Mouse (Mus musculus): ENCODE results near the gene Snrpc.

Snrpc gene

GRCm38 (mm10) chr17:27859131-27859530 lies 21.2 kb downstream of the Snrpc start:
- peak; percentile 25 to 28 for DNase-seq (ENCODE audit: low spot score in 2 of 2)

GRCm38 (mm10) chr17:27865461-27865860 lies 27.5 kb downstream of the Snrpc start:
- DNase-seq (ENCODE audit: low spot score in 2 of 2): no peak

DNA sequence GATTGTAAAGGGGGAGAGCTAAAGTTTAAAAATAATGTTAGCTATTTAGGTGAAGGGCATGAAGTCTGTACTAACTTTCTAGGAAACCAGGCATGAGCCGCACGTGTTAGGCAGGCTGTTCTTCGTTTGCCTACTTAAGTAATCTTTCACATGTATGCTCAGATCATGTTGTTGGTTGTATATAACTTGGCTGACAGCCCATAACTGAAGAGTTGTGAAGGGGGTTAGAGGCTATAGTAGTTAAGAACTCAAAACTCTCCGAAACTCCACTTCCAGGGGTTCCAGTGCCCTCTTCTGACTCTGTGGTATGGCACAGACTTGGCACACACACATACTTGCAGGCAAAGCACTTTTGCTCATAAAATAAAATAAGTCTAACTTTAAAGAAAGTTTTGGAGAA lies 28.8 kb downstream of the Snrpc start:
- no peak for DNase-seq (ENCODE audit: low spot score in 2 of 2)

- DNase-seq (ENCODE audit: low spot score in 2 of 2): no peak
These were observed 33.9 kb downstream of the Snrpc start for GRCm38 (mm10) chr17:27871851-27872250.

GRCm38 (mm10) chr17:27873583-27873982 lies 35.6 kb downstream of the Snrpc start:
- no peak for DNase-seq (ENCODE audit: low spot score in 2 of 2)

GRCm38 (mm10) chr17:27874510-27874909 lies 36.6 kb downstream of the Snrpc start:
- DNase-seq (ENCODE audit: low spot score in 2 of 2): no peak

GRCm38 (mm10) chr17:27881518-27881917 lies 43.6 kb downstream of the Snrpc start:
- DNase-seq (ENCODE audit: low spot score in 2 of 2): no peak

DNA sequence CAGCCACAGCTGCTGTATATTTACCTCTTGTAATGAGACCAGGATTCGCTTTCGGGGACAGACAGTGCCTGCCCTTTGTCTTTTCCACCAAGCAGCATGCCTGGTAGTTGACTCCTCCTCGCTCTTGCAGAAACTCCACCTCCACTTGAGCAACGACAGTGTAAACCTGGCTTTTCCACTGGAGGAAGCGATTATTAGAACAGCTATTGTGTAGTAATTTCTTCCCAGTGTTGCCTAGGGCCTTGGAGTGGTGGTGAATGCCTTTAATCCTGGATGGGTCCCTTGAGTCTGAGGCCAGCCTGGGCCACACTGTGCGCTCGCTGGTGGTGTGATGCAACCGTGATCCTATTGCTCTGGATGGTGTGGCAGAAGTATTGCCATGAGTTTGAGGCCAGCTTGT lies 45.2 kb downstream of the Snrpc start:
- DNase-seq (ENCODE audit: low spot score in 2 of 2): no peak

DNA sequence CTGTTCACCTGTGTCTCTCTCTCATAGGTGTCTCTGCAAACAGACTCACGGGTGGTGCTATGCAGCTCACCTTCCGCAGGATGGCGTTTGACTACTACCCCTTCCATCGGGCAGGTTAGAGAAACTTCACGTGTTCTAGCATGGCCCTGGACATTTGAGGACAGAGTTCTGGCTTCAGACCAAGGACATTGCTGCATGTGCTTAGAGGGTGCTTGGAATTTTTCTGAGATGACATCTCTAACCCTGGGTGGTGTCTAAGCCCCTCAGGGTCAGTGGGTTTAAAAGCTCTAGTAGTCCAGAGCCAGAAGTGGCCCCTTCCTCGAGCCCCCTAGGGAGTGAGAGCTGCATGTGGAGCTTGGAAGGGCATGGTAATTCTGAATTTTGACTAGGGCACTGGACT lies 46.0 kb downstream of the Snrpc start:
- no peak for DNase-seq (ENCODE audit: low spot score in 2 of 2)

DNA sequence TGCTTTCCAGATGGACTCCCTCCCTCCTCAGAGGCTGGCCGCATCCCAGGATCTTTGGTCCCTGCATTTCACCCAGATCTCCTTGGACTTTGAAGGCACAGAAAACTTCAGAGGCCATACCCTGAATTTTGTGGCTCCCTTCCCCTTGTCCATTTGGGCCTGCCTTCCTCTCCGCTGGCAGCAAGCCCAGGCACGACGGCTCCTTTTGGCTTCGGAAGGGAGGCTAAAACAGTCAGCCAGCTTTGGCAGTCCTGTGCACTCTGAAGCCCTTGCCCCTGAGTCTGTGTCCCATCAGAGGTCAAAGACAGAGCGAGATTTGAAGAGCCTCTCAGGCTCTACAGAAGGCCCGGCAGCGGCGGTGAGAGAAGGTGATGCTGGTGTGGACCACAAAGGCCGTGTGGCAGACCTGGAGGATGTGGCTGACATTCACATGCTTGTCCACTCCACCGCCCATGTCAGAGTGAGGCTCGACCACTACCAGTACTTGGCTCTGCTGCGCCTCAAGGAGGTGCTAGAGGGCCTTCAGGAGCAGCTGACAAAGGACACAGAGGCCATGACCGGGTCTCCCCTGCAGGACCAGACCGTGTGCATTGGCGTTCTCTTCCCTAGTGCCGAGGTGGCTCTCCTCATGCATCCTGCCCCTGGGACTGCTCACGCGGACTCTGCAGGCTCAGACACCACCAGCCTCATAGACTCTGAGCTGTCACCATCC lies 48.7 kb downstream of the Snrpc start:
- no peak for DNase-seq (ENCODE audit: low spot score in 2 of 2)
